Mouse (Mus musculus) cerebellum, postnatal 4 days (tissue): Measurements from ENCODE around the gene Irf2.
A peak's percentile ranks its signal among the peaks of the same experiment; 100 is the strongest.

Experiments
- DNase-seq, 2 experiments: peaks; one replicate each; pipeline ENCODE4 v3.0.0; 2022; ENCODE audit warnings: low spot score in 2 of 2, mixed read lengths in 1 of 2

Irf2 gene

GRCm38 (mm10) chr8:46739003-46739949, at the start of gene Irf2:
Gene Irf2, plus strand, starts transcription at chr8:46739732.
- peak; percentile 38 to 57 for DNase-seq

- DNase-seq = no peak
Measured at GRCm38 (mm10) chr8:46690111-46690510, 49.4 kb upstream of the Irf2 start.

- DNase-seq = no peak
Measured at GRCm38 (mm10) chr8:46690581-46690980, 49.0 kb upstream of the Irf2 start.

GRCm38 (mm10) chr8:46691360-46691759, 48.2 kb upstream of the Irf2 start:
- DNase-seq = no peak

GRCm38 (mm10) chr8:46696256-46697041, 43.1 kb upstream of the Irf2 start:
- DNase-seq = no peak

GRCm38 (mm10) chr8:46697566-46697965, 42.0 kb upstream of the Irf2 start:
- no peak for DNase-seq

GRCm38 (mm10) chr8:46698162-46698561, 41.4 kb upstream of the Irf2 start:
- no peak for DNase-seq

- DNase-seq = no peak
Measured at GRCm38 (mm10) chr8:46705145-46705544, 34.4 kb upstream of the Irf2 start.

- DNase-seq = no peak
Measured at GRCm38 (mm10) chr8:46706730-46707129, 32.8 kb upstream of the Irf2 start.

GRCm38 (mm10) chr8:46709302-46709701, 30.2 kb upstream of the Irf2 start:
- DNase-seq = no peak

GRCm38 (mm10) chr8:46710289-46710688, 29.2 kb upstream of the Irf2 start:
- DNase-seq = no peak

- no peak for DNase-seq
Measured at GRCm38 (mm10) chr8:46711496-46711895, 28.0 kb upstream of the Irf2 start.

- DNase-seq = no peak
Measured at GRCm38 (mm10) chr8:46713178-46713577, 26.4 kb upstream of the Irf2 start.

GRCm38 (mm10) chr8:46713844-46714243, 25.7 kb upstream of the Irf2 start:
- DNase-seq = no peak

GRCm38 (mm10) chr8:46714400-46714799, 25.1 kb upstream of the Irf2 start:
- no peak for DNase-seq

GRCm38 (mm10) chr8:46716477-46716876, 23.1 kb upstream of the Irf2 start:
- DNase-seq = no peak

- DNase-seq = no peak
Measured at GRCm38 (mm10) chr8:46717170-46717569, 22.4 kb upstream of the Irf2 start.

- DNase-seq = no peak
Measured at GRCm38 (mm10) chr8:46718301-46718700, 21.2 kb upstream of the Irf2 start.

GRCm38 (mm10) chr8:46718747-46719146, 20.8 kb upstream of the Irf2 start:
- DNase-seq = no peak

GRCm38 (mm10) chr8:46720656-46721055, 18.9 kb upstream of the Irf2 start:
- no peak for DNase-seq

- DNase-seq = no peak
Measured at GRCm38 (mm10) chr8:46721065-46721845, 18.3 kb upstream of the Irf2 start.

GRCm38 (mm10) chr8:46722536-46722935, 17.0 kb upstream of the Irf2 start:
- DNase-seq = no peak
